Mouse (Mus musculus): ENCODE measurements around the gene Ctnnal1. TPM values are rescaled to one million over a fixed set of nuclear protein-coding genes. Genes with fewer than 3 reads are reported as not detected.
A peak's percentile ranks its signal among the peaks of the same experiment; 100 is the strongest.

Gene Ctnnal1
- total and polyA plus RNA-seq, 3 experiments = 6.5 to 31.9 (median 30.8) TPM

DNA sequence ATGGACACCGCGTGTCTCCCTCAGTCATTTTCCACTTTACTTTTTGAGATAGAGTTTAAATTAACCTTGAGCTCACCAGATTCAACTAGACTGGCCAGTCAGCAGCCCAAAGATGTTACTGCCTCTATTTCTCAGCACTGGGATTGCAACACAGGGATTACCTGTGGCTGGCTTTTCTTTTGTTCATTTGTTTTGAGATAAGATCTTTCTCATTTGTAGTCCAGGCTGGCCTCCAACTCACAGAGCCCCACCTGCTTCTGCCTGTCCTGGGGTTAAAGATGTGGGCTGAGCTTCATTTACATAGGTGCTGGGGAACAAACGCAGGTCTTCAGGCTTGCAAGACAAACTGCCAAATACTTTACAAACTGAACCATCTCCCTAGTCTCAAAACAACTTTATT is 41.9 kb upstream of the Ctnnal1 start:
- no peak overlapping the region for H3K9ac ChIP-seq (ENCODE audit: low read depth, low read length)
- intact Hi-C loops (cut with DNase I) = no loop called here
- no peaks in the 10 kb centered on the region for H3K4me1 ChIP-seq (ENCODE audit: control insufficient read depth, insufficient read depth, low read length)
- no peak for TF ChIP-seq POLR2A (IDR thresholded peaks at IDR 0.05; ENCODE audit: insufficient read depth, low read depth, low read length)
- TF ChIP-seq CTCF (IDR thresholded peaks at IDR 0.05) = no peak
- no peak for TF ChIP-seq EP300 (IDR thresholded peaks at IDR 0.05; ENCODE audit: insufficient read depth, low read depth, low read length)
- 96% methylated on average over 3 of the region's 3 CpGs for WGBS
- peaks cover 7% of the 10 kb centered on the region for H3K36me3 ChIP-seq (ENCODE audit: control insufficient read depth, insufficient read depth, low read length)
- H3K79me2 ChIP-seq (replicated peaks; ENCODE audit: control insufficient read depth, insufficient read depth, low read length) = no peaks in the 10 kb centered on the region
- no peak overlapping the region for H3K27ac ChIP-seq
- no peak overlapping the region for H3K4me3 ChIP-seq
- H3K27me3 ChIP-seq (ENCODE audit: control insufficient read depth, insufficient read depth, low read length) = no peaks in the 10 kb centered on the region
- no peak for DNase-seq

DNA sequence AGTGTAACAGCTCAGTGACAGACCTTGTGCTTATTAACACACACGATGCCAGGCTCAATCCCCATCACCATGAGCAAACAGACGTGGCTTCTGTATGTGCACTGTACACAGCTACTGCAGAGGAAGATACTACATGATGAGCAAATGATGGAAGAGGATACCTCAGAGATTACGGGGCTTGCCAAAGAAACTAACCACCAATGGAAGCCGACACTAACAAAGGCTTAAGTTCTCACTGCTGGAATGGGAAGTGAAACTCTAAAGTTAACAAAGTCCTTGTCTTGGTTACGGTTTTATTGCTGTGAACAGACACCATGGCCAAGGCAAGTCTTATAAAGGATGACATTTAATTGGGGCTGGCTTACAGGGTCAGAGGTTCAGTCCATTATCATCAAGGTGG is 40.5 kb upstream of the Ctnnal1 start:
- Histone ChIP-seq H3K27ac (no peak overlapping the region), H3K36me3 (ENCODE audit: control insufficient read depth, insufficient read depth, low read length) (peaks cover under 1% of the 10 kb centered on the region; the same call in 1 of the 2 replicates), H3K4me3 (no peak overlapping the region), H3K79me2 (replicated peaks; ENCODE audit: control insufficient read depth, insufficient read depth, low read length) (no peaks in the 10 kb centered on the region), H3K4me1 (ENCODE audit: control insufficient read depth, insufficient read depth, low read length) (no peaks in the 10 kb centered on the region), H3K9ac (ENCODE audit: low read depth, low read length) (no peak overlapping the region), H3K27me3 (ENCODE audit: control insufficient read depth, insufficient read depth, low read length) (no peaks in the 10 kb centered on the region)
- WGBS = 89% methylated on average over 5 of the region's 5 CpGs
- TF ChIP-seq CTCF (IDR thresholded peaks at IDR 0.05) = no peak
- TF ChIP-seq POLR2A (IDR thresholded peaks at IDR 0.05; ENCODE audit: insufficient read depth, low read depth, low read length) = no peak
- TF ChIP-seq EP300 (IDR thresholded peaks at IDR 0.05; ENCODE audit: insufficient read depth, low read depth, low read length) = no peak
- DNase-seq = no peak
- intact Hi-C loops (cut with DNase I) = no loop called here

DNA sequence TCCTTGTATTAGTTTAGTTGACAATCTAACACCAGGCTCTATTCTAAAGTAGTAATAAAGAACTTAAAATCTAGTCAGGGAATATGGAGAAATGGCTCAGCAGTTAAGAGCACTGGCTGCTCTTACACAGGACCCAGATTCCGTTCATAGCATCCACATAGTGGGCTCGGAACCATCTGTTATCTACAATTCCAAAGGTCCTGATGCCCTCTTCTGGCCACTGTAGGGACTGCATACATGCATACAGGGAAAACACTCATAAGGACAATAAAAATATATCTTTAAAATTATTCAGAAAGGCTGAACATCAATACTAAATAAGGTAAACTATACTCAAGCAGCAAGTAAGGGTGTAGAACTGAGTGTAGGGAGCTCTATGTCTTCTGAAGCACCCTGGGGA is 36.7 kb upstream of the Ctnnal1 start:
- intact Hi-C loops (cut with DNase I) = no loop called here
- no peaks in the 10 kb centered on the region for H3K79me2 ChIP-seq (replicated peaks; ENCODE audit: control insufficient read depth, insufficient read depth, low read length)
- TF ChIP-seq CTCF (IDR thresholded peaks at IDR 0.05) = peak; percentile 74
- no peak for TF ChIP-seq EP300 (IDR thresholded peaks at IDR 0.05; ENCODE audit: insufficient read depth, low read depth, low read length)
- TF ChIP-seq POLR2A (IDR thresholded peaks at IDR 0.05; ENCODE audit: insufficient read depth, low read depth, low read length) = no peak
- no peaks in the 10 kb centered on the region for H3K27me3 ChIP-seq (ENCODE audit: control insufficient read depth, insufficient read depth, low read length)
- no peak overlapping the region for H3K9ac ChIP-seq (ENCODE audit: low read depth, low read length)
- no peak overlapping the region for H3K4me3 ChIP-seq
- DNase-seq = no peak
- H3K36me3 ChIP-seq (ENCODE audit: control insufficient read depth, insufficient read depth, low read length) = peaks cover 2% of the 10 kb centered on the region; the same call in 1 of the 2 replicates
- H3K4me1 ChIP-seq (ENCODE audit: control insufficient read depth, insufficient read depth, low read length) = no peaks in the 10 kb centered on the region; the same call in 1 of the 2 replicates
- no peak overlapping the region for H3K27ac ChIP-seq
- 97% methylated on average over 2 of the region's 2 CpGs for WGBS

DNA sequence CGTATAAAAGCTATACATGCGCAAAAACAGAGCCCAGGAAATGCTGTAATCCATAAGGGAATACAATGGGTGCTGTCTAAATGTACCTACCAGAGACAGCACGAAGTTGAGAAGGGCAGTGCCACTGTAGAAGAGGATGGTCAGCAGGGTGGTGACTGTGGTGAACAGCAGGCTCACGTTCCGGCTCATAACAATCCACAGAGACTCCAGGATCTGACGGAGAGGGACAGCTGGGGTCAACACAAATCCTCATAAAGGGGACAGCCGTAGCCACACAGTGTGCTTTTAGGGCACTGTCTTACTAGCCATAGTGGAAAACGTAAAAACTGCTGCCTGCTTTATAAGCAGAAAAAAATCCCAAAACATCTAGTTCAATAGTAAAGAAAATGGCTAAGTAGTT is 34.2 kb upstream of the Ctnnal1 start:
- WGBS = 96% methylated on average over 8 of the region's 8 CpGs
- no peaks in the 10 kb centered on the region for H3K79me2 ChIP-seq (replicated peaks; ENCODE audit: control insufficient read depth, insufficient read depth, low read length)
- no peak overlapping the region for H3K4me3 ChIP-seq
- H3K4me1 ChIP-seq (ENCODE audit: control insufficient read depth, insufficient read depth, low read length) = no peaks in the 10 kb centered on the region; the same call in none of the 2 replicates
- no peak overlapping the region for H3K9ac ChIP-seq (ENCODE audit: low read depth, low read length)
- intact Hi-C loops (cut with DNase I) = no loop called here
- no peaks in the 10 kb centered on the region for H3K27me3 ChIP-seq (ENCODE audit: control insufficient read depth, insufficient read depth, low read length)
- DNase-seq = no peak
- TF ChIP-seq EP300 (IDR thresholded peaks at IDR 0.05; ENCODE audit: insufficient read depth, low read depth, low read length) (no peak), CTCF (IDR thresholded peaks at IDR 0.05) (no peak), POLR2A (IDR thresholded peaks at IDR 0.05; ENCODE audit: insufficient read depth, low read depth, low read length) (no peak)
- H3K27ac ChIP-seq = no peak overlapping the region
- H3K36me3 ChIP-seq (ENCODE audit: control insufficient read depth, insufficient read depth, low read length) = peaks cover 2% of the 10 kb centered on the region; the same call in 1 of the 2 replicates

DNA sequence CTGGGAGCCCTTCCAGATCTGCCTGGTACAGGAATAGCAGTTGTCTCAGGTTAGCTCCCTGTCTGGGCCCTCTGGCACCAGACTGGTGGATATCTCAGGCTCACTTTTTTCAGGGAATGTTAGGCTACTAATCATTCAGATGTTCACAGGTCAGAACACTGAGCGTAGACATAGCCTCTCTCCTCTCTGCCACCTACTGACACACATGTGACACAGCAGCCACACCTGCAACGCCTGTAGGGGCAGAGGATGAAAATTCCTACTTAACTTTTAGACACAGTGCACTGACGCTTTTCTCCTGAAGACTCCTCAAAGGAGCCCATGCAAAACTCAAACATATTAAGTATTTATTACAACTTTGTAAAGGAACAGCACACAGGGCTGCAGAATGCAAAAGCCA is 32.5 kb upstream of the Ctnnal1 start:
- H3K27me3 ChIP-seq (ENCODE audit: control insufficient read depth, insufficient read depth, low read length) = no peaks in the 10 kb centered on the region
- no peak overlapping the region for H3K4me3 ChIP-seq
- intact Hi-C loops (cut with DNase I) = no loop called here
- peaks cover 2% of the 10 kb centered on the region; the same call in 1 of the 2 replicates for H3K36me3 ChIP-seq (ENCODE audit: control insufficient read depth, insufficient read depth, low read length)
- TF ChIP-seq EP300 (IDR thresholded peaks at IDR 0.05; ENCODE audit: insufficient read depth, low read depth, low read length) (no peak), CTCF (IDR thresholded peaks at IDR 0.05) (peak; percentile 58), POLR2A (IDR thresholded peaks at IDR 0.05; ENCODE audit: insufficient read depth, low read depth, low read length) (no peak)
- DNase-seq = no peak
- H3K79me2 ChIP-seq (replicated peaks; ENCODE audit: control insufficient read depth, insufficient read depth, low read length) = no peaks in the 10 kb centered on the region
- no peaks in the 10 kb centered on the region; the same call in none of the 2 replicates for H3K4me1 ChIP-seq (ENCODE audit: control insufficient read depth, insufficient read depth, low read length)
- 75% methylated on average over 3 of the region's 3 CpGs for WGBS
- H3K9ac ChIP-seq (ENCODE audit: low read depth, low read length) = no peak overlapping the region
- H3K27ac ChIP-seq = no peak overlapping the region

DNA sequence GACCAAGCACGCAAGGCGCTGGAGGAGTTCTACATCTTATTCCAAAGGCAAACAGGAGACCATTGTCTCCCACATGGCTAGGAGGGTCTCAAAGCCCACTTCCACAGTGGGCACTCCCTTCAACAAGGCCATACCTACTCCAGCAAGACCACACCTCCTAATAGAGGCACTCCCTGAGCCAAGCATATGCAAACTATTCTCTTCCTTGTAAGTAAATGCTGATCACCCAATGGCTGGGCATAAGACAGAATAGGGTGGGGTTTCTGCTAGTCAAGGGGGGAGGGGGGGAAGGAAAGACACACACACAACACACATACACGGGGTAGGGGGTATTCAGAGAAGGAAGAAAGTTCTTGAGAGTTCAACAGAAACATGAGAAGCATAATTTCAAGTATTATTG is 29.2 kb upstream of the Ctnnal1 start:
- no peak for DNase-seq
- no peaks in the 10 kb centered on the region; the same call in none of the 2 replicates for H3K4me1 ChIP-seq (ENCODE audit: control insufficient read depth, insufficient read depth, low read length)
- H3K9ac ChIP-seq (ENCODE audit: low read depth, low read length) = no peak overlapping the region
- TF ChIP-seq EP300 (IDR thresholded peaks at IDR 0.05; ENCODE audit: insufficient read depth, low read depth, low read length) = no peak
- TF ChIP-seq POLR2A (IDR thresholded peaks at IDR 0.05; ENCODE audit: insufficient read depth, low read depth, low read length) = no peak
- TF ChIP-seq CTCF (IDR thresholded peaks at IDR 0.05) = no peak
- H3K4me3 ChIP-seq = no peak overlapping the region
- intact Hi-C loops (cut with DNase I) = no loop called here
- 84% methylated on average over 3 of the region's 3 CpGs for WGBS
- H3K36me3 ChIP-seq (ENCODE audit: control insufficient read depth, insufficient read depth, low read length) = peaks cover 2% of the 10 kb centered on the region
- H3K27me3 ChIP-seq (ENCODE audit: control insufficient read depth, insufficient read depth, low read length) = no peaks in the 10 kb centered on the region
- no peak overlapping the region for H3K27ac ChIP-seq
- H3K79me2 ChIP-seq (replicated peaks; ENCODE audit: control insufficient read depth, insufficient read depth, low read length) = no peaks in the 10 kb centered on the region
